Mouse (Mus musculus) regulatory T cell (primary cell): ENCODE results near the gene Creb5.
"Not testable (repeated sequence)": the region's sequence is repeated elsewhere in the genome, so short reads cannot be mapped to it uniquely, and the experiment has no call there.

ENCODE experiments used
- in situ Hi-C: fragments of 300-600 bp; cut with MboI, MseI; formaldehyde crosslinking; loops from one replicate; pipeline ENCODE4 v1.15.1; 2025; ENCODE audit warnings: high pct_unique_total_duplicates

Gene Creb5

DNA sequence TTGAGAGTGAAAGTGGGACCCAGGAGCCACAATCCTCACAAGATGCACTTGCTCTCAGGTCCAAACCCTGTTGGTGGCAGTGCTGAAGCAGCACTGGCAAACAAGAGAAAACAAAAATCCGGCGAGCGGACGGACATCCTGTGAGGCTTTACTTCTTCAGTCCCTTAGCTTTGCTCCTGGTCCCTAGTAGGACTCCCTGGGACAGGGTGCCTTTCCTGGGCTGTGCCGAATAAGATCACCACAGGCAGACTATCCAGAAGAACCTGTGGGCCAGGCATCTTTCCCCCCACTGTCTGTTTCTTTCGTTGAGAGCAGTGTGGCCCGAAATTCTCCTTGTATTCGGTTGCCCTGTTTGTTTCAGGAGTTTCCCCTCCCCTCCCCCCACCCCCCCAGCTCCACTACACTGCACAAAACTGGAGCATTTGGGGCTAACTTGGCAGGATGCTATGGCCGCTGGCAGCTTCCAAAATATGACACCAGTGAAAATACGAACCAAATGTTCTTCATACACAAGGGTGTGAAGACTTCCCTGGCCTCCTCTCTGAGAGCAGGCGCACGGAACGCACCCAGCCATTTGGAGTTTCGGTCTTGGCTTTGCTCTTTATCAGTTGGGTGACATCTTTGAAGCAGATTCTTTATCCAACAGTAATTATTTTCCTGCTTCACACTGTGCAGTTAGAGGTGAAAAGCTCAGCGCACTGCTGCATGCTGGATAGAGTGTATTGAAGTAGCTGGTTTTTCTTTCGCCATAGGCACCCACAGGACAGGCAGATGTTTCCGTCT, 32.7 kb downstream of the Creb5 start:
- in situ Hi-C loops = no loop called here

DNA sequence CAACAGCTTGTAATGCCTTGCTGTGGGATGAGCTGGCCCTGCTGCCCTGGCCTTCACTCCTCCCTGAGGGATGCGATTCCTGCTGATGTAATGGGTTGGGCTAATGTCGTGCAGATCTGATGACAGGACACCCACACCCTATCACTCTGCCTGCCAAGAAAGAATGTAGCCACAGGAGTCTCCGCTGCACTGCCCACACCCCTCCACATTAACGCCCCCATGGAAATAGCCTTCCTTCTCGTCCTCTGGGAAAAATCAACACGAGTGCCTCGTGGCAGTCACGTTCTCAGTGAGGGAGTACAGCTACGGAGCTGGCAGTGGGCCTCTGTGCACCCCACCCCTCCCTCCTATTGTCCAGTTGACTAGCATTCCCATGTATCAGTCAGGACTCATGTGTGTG, 50.3 kb downstream of the Creb5 start:
- in situ Hi-C loops = no loop called here

DNA sequence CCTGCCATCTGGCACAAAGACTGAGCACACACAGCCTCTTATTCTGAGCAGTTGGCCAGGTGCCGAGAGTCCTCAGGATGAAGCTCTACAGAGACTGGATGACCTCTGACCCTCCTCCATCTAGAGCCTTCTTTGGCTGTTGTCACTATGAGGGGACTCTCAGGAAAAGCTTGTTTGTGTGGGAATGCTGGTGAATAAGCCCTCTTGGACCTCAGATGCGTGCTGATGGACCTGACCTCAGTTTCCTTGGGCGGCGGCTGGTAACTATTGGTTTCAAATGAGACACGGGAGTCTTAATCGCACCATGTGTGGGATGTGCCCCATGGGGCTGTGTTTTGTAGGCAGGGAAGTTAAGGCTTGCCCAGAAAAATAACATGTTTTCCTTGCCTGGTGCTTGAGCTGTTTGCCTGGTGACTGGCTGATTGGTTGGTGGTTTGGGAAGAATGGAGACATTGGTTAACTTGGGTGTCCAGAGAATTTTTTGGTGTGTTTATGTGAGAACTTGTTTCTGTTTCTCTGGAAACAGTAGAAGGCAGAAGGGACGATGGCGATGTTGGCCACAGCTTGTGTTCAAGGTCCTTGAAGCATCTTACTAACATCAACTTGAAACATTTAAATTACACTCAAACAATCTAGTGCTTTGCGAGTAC, 65.4 kb downstream of the Creb5 start:
- in situ Hi-C loops = no loop called here

DNA sequence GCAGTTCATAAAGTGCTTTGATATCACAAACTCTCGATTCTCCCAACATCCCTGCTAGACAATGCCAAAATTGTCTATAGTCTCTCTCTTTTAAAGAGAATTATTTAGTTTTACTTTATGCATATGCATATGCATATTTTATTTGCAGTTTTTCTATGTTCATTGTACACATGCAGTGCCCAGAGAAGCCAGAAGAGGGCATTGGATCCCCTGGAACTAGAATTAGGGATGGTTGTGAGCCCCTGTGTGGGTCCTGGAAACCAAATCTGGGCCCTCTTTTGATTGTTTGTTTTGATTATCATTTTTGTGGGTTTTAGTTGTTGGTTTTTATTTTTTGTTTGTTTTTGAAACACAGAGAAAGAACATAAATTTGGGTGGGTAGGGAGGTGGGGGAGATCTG, 69.3 kb downstream of the Creb5 start:
- in situ Hi-C loops = no loop called here

DNA sequence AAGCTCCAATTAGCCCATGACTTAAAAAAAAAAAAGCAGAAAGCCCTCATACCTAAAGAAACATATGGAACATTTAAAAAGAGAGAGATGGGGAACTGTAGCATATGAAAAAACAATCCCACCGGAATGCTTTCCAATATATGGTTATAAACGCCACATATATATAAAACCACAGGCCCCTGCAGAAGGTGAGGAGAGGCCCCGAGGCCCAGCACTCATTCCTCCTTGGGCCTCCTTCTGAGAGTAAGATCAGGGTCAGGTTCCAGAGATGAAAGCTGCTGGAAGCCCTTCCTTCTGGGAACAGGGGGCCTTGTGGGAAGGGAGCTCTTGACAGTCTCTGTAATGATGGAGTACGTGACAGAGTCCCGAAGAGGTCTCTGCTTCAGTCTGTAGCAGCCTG, 76.5 kb downstream of the Creb5 start:
- in situ Hi-C loops = no loop called here

DNA sequence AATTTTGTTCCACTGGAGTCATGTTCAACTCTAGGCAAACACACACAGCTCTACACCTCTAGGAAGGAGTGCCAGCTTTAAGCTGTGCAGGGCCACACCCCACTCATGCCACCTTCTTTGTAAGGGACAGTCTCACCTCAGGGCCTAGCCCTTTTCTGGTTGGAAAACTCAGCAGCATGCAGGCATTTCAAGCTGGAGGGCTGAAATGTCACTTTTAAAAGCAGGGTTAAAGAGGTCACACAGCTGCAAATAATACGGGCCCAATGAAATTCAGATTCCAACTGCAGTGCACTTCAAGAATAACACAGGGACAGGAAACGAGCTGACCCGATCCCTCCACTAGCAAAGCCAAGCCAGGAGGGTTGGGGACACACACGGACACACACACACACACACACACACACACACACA, 76.9 kb downstream of the Creb5 start:
- in situ Hi-C loops = no loop called here

DNA sequence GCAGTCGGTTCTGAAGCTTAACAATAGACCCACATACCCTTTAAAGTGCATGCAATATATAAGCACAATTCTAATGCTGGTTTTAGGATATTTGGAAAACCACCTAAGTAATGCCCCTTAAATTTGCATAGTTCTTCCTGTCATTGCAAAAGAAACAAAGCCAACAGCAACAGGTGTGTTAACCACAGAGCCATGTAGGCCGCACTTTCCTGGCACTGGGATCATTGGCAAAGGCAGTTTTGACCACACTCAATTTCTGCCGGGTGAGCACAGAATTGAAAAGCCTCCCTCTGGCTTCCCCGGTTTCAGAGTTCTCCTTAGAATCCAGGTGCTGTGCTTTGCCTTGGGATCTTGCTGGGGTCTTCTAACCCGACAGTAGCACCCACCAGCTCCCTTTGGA, 82.1 kb downstream of the Creb5 start:
- in situ Hi-C loops = no loop called here

DNA sequence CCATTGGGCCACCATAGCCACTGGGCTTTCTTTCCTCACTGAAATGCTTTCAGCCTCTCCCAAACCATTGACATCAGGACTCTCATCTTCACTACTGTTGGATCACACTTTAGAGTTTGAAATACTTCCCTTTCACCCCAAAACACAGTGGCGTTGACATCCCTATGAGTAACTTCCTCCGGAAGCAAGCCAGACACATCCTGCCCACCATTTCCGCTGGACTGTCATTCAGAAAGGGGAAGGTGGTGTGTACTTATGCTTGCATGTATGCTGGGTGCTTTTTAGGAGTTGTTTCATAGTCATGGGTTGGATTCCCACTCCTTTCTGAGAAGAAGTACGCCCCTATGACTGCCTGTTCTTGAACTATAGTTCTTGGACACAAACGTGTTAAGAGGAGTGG, 82.9 kb downstream of the Creb5 start:
- in situ Hi-C loops = no loop called here

DNA sequence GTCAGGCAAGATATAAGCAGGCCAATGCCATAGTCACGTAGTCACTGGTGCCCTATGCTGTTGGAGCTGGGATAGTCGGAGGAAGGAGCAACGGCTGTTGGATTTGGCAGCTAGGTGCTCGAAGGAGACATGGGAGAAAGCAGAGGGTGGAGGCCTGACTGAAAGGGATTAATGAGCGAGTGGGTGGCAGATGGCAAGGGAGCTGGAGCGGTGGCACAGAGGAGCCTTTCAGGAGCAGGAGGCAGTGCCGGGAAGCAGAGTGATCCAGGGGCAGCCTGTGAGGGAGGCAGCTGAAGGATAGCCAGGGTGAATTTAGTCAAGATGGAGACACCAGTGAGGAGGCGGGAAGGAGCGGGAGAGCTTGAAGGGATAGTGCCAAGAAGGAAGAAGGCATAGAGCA, 84.9 kb downstream of the Creb5 start:
- in situ Hi-C loops = no loop called here

DNA sequence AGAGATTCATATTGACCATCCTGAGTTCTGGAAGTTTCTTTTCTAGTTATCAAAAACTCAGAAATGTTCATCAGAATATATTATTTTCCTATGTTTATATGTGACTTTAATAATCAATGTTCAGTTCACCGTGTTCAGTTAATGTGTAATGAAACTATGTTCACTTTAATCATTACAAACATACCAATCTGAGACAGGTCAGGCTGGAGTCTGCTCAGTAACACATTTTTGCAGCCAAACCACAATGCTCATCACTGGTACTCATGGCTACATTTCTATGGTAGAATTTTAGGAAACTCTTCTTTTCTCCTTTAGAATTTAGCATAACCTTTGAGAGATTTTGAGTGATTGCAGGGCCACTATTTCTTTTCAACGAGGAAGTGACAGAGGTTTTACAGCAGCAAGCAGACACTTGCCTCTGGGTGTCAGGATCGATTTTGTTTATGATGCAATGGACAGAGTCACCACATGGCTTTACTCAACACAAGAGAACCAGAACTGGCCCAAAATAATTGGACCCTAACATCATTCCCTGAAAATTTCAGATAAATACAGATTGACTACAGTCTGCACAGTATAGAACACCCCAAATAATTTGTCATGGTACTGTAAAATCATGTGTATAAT, 87.4 kb downstream of the Creb5 start:
- in situ Hi-C loops = no loop called here

DNA sequence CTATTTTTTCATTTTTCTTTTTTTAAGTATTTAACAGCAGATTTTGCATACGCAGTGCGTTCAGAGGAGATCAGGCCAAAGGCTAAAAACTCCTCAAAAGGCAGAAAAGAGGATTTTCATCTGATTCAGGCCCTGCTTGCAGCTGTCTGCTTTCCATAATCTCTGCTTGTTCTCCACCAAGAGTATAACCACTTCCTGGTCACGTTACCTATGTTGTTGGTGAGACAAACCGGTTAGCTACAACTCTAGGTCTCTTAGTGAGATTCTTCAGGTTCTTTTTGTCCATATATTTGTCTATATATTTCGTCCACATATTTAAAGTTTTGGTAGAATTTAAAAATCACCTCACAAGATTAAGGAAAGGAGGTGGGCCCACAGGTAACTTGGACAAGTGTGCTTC, 102.2 kb downstream of the Creb5 start:
- in situ Hi-C loops = no loop called here

DNA sequence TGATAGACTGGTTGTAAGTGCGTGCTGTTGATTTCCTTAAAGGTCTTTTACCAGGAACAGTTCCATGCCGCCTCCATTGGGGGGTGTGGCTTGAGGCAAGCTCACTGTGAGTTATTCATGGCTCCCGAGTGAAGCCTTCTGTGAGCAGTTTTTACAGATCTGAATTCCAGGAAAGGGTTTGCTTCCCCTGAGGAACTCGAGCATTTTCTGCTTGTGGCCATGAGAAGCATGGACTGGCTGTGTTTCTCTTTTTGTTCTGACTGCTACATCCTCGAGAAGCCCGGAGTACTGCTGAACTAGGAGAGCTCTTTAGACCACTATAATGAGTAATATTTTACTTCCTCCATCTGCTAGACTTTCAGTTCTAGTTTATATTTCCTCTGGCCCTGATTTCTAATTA, 103.3 kb downstream of the Creb5 start:
- in situ Hi-C loops = no loop called here

DNA sequence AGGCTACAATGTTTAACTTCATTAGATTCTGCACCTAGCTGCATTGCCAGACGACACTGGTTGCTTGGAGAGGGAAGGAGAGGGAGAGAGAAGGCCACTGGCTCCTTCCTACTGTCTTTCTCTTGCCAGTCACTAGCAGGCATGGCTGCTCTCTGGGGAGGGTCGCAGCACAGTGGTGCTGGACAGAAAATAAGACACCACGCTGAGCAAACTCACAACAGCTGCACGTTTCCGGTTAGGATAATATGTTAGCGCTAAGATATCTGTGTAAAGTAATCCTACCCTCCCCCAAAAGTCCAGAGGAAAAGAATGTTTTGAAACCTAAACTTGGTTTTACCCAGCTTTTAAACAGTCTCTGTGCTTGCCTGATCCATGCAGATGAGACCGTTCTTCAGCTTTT, 107.0 kb downstream of the Creb5 start:
- in situ Hi-C loops = no loop called here

DNA sequence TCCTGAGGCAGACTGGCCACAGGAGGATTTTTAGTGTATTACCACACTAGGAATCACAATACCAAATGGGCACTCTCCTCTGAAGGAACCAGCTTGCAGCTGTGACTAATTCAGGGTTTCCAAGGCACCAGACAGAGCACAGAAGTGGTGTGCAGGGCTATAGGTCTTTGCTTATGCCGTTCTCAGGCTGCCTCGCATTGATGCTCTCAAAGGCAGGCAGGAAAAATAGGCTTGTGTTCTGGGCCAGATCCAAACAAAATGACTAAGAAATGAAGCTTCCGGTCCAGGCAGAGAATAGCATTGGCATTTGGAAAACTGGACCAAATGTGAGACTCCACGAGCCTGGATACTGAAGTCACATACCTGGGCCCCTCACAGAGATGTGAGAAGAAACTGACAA, 108.1 kb downstream of the Creb5 start:
- in situ Hi-C loops = no loop called here

DNA sequence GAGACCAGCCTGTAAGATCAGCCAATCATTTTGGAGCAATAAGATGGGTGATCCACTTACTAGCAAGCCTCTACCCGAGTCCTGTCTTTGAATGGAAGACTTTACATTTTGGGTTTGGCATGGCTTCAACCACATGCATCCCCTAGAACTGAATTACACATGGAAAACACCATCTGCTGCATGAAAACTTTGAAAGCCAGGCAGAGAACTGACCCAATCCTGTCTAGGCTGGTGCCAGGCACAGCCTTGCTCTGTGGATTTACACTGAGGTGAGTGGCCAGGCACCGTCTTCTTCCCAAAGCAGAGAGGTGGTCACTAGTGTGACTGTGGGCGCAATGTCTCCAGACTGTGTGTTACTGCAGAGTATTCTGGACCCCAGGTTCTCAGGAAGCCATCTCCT, 109.4 kb downstream of the Creb5 start:
- in situ Hi-C loops = no loop called here

DNA sequence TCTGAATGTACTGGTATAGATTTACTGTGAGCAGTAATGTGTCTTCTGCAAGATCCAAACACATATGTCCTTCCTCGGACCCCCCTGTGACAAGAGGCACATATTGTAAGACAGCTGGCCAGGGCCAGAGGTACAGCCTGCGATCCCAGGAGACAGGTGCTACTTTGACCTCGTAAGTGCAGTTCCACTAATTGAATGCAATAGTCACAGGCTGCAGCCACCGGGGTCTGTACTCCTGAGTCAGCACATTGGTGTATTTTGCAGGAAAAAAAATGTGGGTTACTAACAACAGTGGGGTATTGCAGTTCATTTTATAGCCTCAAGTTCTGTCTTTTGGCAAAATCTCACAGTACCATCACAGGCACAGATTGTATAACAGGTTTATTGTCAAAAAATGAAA, 110.7 kb downstream of the Creb5 start:
- in situ Hi-C loops = no loop called here

DNA sequence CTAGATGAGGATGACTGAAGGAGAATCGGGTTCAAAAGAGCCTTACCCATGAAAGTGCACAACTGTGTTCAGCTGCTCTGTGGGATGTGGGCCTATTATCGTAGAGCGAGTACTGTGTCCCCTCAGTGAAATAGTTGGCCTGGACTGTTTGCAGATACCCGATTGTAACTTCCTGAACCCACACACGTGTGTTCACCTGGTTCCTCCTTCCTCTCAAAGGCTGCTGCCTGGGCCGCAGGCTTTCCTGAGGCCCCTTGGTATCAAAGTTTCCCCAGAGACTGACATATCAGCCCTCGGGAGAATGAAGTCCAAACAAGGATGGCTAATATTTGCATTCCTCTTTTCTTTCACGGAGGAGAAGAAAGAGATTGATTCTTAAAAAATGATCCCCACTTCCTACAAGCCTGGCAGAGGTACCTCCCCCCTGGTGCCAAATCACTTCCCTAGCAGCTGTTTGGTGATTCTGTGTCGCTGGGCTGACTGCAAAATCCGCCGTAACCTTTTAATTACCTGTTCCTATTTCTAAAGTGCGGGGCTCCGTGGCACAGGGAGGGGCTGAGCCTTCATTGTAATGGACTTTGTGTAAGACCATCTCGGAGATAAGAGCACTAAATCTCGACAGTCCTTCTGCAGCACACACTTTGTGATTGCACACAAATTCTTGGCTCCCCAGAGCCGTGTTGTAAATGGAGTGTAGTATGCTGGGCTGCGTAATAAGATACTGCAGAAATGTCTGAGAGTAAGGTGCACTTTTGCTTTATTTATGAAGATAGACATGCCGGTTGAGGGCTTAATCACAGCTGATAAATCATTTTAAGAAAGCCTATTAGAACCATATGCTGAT, 111.4 kb downstream of the Creb5 start:
- in situ Hi-C loops = no loop called here

DNA sequence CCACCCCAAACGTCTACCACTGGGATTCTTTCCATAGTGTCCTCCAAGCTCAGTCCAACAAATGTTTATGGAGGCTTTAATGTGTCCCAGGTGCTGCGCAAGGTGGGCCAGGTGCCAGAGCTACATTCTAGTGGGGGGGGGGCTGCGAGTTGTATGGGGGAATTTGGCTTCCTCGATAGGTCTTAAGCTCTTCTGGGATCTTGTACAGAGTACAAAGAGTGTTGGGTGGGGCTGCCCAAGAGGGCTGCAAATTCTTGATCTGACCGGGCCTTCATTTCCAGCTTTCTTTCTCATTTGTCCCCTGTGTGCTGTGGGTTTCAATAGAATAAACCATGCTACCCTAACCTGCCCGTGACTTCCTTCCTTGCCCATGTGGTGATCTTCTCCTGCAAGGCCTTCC, 114.3 kb downstream of the Creb5 start:
- in situ Hi-C loops = no loop called here

DNA sequence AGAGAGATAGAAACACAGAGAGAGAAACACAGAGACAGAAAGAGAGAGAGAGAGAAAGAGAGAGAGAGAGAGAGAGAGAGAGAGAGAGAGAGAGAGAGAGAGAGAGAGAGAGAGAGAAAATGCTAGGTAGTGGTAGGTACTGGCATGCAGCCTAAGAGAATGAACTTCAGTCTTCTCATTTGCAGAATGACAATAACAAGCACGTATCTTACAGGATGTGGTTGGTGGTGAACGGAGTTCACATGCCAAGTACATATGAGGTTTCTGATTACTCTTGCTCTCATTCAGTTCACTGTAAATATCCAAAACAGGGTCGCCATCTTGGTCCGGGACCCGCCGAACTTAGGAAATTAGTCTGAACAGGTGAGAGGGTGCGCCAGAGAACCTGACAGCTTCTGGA, 115.5 kb downstream of the Creb5 start:
- in situ Hi-C loops = not testable (repeated sequence)

DNA sequence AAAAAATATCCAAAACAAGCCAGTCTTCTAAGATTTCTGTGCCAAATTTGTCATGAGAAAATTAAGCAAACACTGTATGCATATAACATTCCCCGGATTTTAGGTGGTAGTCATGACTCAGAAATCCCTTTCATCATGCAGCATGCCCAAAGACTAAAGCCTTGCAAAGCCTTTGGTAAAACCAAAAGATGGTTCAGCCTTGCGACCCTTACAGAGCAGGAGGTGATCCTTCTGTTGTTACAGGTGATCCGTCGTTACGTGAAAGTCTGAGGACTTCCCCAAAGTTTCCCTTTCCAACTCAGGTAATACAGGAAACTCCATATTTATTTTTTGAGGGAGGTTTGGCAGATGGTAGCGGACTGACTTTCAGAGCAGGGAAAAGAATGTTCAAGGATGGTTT, 122.1 kb downstream of the Creb5 start:
- in situ Hi-C loops = no loop called here

DNA sequence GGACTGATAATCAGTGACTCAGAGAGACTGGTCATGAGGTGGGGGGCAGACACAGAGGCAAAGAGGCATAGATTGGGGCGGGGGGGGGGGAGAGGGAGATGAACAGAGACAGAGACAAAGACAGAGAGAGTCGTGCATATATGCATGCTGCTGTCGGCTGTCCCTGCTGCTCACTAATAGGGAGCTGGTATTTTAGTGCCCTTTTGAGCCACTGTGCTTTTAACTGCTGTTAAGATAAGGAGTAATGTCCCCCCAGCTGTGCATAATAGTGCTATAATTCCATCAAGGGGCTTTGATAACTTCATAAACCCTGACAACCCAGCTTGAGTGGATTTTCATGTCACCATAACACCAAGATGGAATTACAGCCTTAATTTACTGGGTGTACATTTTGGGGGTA, 134.3 kb downstream of the Creb5 start:
- in situ Hi-C loops = no loop called here

DNA sequence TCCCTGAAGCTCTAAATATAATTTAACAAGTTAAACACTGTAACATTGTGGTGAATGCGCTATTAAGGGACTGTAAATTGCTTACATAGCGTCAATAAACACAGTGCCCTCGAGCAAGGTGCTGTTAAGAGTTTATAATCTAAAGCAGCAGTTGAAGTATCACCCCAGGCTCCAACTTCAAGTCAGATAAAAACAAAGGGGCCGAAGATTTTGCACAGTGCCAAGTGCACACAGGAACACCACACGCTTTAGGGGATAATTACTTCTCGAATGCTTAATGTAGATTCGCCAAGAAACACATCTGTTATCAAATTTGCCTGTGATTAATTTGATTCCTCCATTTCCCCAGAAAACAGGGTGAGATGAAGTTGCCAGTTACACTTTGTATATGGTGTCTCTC, 142.3 kb downstream of the Creb5 start:
- in situ Hi-C loops = no loop called here
